Mouse (Mus musculus) cerebellum, postnatal 10 days (tissue): Measurements from ENCODE around the gene Maged1.
A peak's percentile ranks its signal among the peaks of the same experiment; 100 is the strongest.

Experiments
- DNase-seq, 2 experiments: peaks; one replicate each; pipeline ENCODE4 v3.0.0; 2021; ENCODE audit warnings: mixed read lengths in 2 of 2

Gene Maged1

DNA sequence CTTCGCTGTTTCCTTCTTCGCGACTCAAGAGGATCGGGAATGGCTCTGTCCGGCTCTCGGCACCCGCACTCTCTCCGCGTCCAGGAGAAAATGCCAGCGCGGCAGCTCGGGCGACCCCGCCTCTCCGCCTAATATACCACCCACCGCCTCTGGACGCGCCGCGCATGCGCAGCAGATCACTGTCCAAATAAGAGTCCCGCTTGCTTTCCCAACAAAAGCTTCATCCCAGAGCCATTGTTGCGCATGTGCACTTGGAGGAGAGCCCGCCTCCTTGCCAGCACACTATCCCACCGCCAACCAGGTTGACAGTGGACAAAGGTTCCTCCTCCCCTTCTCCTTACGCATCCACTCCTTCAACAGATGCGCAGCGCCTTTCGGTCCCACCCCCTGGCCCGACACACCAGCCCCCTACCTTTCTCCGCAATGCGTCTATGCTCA lies at the start of gene Maged1:
TSS of gene Maged1 (minus strand) at position 226 of the 438 bp plus-strand sequence.
- DNase-seq = peak; percentile 93 to 96

DNA sequence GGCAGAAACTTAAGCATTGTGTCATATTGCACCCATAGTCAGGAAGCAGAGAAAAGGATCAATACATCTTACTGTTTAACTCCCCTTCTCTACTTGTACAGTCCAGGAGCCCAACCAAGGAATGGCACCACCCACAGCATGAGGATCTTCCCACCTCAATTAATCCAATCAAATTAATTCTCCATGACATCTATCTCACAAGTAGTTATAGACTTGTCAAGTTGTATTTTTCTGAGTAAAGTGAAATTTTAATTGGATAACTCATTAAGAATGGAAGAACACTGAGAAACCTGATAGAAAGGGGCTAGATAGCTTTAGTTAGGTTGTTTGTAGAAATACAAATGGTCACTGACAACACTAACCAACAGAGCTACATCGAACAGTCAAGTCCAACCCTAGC lies 38.3 kb upstream of the Maged1 start:
- no peak for DNase-seq

DNA sequence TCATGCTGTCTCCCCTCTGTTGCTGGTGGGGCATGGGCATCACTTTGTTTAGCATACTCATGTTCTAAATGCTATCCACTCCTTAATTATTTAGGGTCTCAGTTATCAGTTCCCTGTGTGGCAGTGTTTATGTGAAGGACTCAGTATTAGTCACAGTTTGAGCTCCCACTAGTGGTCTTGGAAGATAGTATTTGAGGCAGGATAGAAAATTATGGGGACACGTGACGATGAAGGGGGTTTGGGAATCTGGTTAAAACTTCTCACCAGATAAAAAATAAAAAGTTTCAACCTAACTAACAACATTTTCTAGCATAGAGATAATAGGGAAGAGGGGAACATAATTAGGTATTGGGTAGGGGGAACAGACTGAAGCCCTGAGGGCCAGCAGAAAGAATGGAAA lies 22.8 kb upstream of the Maged1 start:
- no peak for DNase-seq

DNA sequence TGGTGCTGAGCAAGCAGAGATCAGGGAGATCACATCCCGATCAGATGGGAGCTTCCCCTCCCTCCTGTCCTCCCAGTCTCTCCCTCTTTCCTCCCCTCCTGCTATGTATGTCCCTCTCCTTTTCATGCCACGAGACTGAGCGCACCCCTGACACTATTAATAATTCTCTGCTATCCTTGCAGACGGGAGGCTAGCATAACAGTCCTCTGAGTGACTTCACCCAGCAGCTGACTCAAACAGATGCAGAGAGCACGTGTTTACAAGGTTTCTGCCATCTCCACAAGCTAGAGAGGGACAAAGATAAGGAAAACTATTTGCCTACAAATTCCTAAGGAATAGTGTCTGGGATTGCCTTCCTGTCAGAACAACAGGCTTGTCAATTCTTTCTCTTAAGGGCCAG lies 20.4 kb upstream of the Maged1 start:
- no peak for DNase-seq

GRCm38 (mm10) chrX:94548227-94548626 lies 6.3 kb upstream of the Maged1 start:
- peak; percentile 10 to 16 for DNase-seq

DNA sequence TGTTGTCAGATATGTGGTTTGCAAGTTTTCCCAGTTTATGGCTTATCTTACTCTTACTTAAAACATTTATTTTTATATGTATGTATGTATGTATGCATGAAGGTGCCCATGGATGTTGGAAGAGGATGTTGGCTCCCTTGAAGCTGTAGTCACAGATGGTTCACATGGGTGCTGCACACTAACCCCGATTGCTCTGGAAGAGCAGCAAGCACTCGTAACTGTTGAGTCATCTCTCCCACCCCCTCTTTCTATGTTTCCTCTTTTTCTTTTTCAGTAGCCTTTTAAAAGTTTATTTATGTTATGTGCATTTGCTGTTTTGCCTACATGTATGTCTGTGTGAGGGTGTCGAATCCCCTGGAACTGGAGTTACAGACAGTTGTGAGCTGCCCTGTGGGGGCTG lies 4.0 kb upstream of the Maged1 start:
- DNase-seq = no peak

- DNase-seq = peak; percentile 56 to 59
Measured at GRCm38 (mm10) chrX:94544923-94545322, 3.0 kb upstream of the Maged1 start.

DNA sequence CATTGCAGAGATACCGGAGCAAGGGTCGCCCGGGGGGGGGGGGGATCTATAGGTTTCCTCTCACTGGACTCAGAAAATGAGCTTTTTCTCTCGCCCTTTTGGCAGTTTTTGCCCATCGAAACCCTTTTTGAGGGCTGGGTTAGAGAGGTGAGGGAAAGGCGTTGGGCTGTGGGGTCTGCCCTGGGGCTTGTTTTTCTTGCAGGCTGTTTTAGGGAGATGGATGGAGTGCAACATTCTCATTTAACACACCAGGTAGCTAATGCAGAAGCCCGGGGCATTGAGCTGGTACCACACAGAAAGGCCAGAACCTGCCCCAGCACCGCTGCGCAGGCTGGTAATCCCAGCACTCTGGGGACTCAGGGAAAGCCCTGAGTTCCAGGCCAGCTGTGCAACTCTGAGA lies 593 bp upstream of the Maged1 start:
- DNase-seq = no peak

DNA sequence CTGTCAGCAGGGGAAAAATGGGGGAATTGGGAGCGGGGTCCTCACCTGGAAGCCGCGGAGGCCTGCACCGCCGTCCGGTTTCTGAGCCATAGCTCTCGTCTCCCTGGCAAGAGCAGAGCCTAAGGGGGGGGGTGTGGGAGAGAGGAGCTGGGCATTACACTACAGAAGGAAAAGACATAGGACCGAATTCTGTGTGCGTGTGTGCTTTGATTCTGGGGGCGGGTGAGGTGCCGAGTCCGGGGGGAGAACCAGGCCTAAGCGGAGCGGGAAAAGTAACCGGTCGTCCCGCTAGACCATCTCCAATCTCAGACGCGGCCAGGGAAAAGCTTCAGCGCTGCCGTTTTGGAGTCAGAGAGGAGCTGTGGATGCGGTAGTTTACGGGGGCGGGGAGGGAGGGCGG lies 737 bp downstream of the Maged1 start:
- DNase-seq = no peak

GRCm38 (mm10) chrX:94540341-94541201 lies 1.4 kb downstream of the Maged1 start:
- DNase-seq = peak; percentile 94

DNA sequence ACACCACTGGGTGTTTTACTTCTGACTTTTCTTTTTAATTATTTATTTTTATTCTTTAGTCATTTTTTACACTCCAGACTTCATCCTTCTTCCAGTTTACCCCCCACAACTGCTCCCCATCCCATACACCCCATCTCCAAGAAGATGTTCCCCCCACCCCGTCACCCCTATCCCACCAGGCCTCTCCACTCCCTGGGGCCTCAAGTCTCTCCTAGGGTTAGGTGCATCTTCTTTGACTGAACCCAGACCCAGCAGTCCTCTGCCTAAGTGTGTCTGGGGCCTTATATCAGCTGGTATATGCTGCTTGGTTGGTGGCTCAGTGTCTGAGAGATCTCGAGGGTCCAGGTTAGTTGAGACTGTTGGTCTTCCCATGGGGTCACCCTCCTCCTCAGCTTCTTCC lies 7.6 kb downstream of the Maged1 start:
- DNase-seq = no peak

DNA sequence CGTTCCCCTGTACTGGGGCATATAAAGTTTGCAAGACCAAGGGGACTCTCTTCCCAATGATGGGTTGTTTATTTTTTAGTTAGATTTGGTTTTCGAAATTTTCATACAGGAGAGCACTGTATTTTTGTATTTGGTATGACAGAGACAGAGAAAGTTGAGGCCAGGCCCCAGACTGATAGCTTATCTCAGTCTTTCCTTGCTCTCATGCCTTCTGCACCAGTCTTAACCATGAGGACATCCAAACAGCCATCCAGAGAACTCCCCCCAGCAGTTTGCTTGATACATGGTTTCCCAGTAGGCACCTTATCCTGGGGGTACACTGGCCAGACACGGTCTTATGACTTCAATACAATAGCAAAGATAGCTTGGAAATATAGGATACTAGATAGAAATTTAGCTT lies 11.6 kb downstream of the Maged1 start:
- DNase-seq = no peak

DNA sequence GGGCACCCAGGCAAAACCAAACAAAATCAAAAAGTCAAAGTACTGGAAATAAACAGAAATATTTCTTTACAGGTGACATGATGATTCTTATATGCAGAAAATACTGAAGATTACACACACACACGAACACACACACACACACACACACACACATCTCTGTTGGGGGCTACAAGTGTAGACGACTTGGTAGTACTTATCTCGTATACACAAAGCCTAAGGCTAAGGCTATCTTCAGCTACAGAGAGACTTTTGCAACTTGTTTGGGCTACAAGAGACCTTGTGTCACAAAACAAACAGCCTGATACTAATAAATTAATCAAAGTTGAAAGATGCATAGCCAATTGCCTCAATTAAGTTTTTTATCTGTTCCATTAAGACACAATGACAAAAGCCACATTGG lies 19.8 kb downstream of the Maged1 start:
- no peak for DNase-seq

DNA sequence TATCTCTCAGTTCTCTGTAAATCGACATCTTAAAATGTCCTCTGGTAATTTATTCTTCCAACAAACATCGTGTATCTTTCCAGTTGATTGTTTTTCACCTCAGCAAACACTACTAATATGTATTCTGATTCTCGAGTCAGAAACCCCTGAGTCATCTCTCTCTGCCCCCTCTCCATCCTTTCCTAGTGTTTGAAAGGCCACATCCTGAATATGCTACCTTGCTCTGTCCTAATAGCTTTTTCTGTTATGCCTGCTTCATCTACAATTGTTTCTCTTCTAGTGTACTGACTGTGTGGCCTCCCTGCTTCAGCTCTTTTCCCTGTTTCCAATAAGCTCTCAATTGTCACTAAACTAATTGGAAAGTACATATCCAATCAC lies 33.5 kb downstream of the Maged1 start:
- no peak for DNase-seq

- DNase-seq = peak; percentile 3
Measured at GRCm38 (mm10) chrX:94507698-94508441, 34.1 kb downstream of the Maged1 start.

DNA sequence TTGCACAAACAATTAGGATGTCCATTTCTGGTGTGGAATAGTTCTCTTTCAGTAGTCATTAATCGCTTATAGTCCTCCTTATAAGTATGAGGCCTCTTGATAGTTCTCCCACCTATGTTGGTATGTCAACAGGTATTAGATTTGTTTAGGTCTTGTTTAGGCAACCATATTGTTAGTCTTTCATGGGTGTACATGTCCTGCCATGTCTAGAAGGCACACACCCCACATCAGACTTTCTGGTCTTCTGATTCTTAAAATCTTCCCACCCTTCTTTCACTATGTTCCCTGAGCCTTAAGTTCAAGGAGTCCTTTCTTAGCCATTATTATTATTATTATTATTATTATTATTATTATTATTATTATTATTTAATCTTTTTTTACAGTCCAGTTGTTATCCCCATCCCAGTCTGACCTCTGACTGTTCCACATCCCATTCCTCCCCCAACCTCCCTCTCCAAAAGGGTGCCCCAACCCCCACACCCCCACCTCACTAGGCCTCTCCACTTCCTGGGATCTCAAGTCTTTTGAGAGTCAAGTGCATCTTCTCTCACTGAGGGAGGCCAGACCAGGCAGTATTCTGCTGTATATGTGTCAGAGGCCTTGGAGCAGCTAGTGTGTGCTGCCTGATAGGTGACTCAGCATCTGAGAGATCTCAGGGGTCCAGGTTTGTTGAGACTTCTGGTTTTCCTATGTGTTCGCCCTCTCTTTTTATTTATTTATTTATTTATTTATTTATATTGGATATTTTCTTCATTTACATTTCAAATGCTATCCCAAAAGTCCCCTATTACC lies 55.7 kb downstream of the Maged1 start:
- DNase-seq = no peak
